Mouse (Mus musculus) spleen, postnatal 14 days (tissue): ENCODE data around the gene Ppp1r10.
"Not testable (repeated sequence)": the region's sequence is repeated elsewhere in the genome, so short reads cannot be mapped to it uniquely, and the experiment has no call there.

ENCODE experiments used
- DNase-seq, 2 experiments: peaks; one replicate each; pipeline ENCODE4 v3.0.0; 2021 to 2022; ENCODE audit warnings: low spot score in 2 of 2

The Ppp1r10 gene

DNA sequence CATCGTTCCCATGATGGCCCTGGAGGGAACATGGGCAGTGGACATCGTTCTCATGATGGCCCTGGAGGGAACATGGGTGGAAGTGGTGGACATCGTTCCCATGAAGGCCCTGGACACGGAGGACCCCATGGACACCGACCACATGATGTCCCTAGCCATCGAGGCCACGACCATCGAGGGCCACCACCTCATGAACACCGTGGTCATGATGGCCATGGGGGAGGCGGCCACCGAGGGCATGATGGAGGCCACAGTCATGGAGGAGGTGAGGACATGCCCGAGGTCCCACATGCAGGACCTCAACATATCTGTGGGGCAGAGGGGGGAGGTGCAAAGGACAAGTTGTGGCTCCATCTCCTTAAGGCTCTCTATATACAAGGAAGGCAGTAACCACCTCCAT, 14.4 kb downstream of the Ppp1r10 start:
- no peak for DNase-seq

- DNase-seq, result no peak
Observed at GRCm38 (mm10) chr17:35932608-35933007, 16.4 kb downstream of the Ppp1r10 start.

DNA sequence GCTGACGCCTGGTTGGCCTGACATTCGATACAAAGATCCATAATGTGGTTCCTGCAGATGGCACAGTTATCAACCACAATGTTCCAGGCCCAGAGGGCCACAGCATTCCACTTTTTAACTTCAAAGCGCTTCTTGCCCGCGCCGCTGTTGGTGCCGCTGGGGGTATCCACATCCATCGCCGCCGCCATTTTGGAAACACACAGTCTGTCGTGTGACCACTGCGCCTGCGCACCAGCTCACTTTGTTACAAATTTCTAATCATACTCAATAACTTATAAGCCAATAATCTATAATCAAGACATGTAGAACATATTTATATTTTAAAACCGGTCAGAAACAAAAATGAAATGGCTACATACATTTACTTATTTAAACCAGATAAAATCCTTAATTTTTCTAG, 19.5 kb downstream of the Ppp1r10 start:
- DNase-seq, result not testable (repeated sequence)

GRCm38 (mm10) chr17:35937700-35938348, 21.6 kb downstream of the Ppp1r10 start:
- DNase-seq, result peak in 1 of 2 experiments; percentile 40

DNA sequence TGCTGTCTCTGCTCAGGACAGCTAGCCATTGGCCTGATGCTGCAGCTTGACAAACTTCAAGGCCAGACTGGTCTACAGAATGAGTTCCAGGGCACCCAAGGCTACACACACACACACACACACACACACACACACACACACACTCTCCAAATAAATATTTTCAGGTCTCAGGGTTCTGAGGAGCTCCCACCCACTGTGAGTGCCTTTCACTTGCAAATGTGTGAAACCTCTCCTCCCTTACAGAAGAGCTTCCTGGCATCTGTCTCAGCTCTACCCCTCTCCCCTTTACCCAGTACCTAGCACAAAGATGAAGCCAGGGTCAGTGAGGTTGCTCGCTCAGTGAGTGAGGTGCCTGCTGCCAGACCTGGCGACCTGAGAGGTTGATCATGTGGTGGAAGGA, 22.9 kb downstream of the Ppp1r10 start:
- DNase-seq, result no peak

DNA sequence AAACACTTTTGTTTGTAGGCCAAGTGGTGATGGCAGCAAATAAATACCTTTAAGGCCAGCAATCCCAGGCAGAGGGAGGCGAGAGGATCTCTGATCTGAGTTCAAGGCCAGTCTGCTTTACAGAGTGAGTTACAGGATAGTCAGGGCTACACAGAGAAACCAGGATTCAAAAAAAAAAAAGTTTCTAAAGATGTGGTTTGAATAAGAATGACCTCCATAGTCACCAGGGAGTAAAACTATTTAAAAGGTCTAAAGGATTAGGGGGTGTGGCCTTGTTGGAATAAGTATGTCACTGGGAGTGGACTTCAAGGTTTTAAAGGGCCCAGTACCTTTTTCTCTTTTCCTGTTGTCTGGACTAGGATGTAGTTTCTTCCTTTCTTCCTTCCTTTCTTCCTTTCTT, 23.7 kb downstream of the Ppp1r10 start:
- DNase-seq, result no peak

DNA sequence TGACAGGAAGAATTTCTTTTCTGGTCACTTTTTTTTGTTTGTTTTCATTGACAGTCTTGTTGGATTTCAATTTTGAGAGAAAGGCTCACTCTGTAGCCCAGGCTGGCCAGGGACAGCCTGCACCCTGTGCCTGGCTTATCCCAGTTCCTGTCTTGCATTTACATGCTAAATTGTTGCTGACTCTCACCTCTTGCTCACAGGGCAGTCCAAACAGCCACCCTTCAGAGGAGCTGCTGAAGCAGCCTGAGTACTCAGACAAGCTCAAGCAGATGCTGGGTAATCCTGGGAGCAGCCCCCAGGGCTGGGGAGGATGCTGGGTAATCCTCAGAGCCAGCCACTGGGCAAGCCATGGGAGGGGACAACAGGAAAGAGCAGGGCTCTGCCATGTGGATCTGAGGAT, 34.7 kb downstream of the Ppp1r10 start:
- not testable (repeated sequence) for DNase-seq

DNA sequence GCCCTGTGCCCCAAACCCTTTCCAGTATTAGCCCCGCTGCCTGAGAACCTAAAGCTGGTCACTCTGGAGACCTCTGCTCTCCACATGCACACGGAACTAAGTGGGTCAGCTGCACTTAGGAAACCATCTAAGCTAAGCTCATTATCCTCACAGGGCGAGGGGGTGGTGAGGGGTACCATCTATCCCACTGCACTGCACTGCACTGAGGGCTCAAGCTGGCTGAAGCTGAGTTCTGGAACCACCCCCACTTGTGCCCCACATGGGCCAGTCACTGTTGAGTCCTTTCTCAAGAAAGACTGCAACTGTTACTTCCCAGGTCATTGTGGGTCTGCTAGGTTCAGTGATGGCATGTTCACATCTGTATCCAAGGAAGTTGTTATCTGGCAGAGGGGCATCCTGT, 36.3 kb downstream of the Ppp1r10 start:
- DNase-seq, result not testable (repeated sequence)

GRCm38 (mm10) chr17:35954665-35955064, 38.4 kb downstream of the Ppp1r10 start:
- DNase-seq, result no peak

DNA sequence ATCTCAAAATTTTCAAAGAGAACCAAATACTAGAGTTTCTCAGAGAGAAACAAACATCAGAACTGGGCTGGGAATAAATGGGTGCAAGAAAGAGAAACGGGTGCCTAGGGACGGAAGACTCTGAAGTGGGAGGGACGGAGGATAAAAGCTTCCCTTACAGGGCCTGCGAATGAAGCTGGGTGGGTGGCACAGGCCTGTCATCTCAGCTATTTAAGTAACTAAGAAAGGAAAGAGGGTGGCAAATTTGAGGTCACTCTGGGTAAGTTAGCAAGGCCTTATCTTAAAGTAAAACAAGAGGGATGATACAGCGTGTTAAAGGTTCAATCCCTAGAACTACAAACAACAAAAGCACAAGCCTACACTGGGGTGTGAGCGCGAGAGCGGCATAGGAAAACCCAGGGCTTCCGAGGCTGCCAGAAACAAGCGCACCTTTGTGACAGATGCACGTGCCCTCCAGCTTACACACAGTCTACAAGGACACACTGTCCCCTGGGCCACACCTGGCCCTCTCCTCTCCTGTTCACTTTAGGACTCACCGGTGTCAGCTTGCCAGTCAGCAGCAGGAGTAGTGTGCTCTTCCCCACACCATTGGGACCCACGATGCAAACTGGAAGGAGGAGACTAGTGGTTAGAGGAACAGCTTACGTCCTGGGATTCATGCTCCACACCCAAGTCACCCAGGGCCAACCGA, 42.4 kb downstream of the Ppp1r10 start:
- DNase-seq, result no peak

- DNase-seq, result no peak
Observed at GRCm38 (mm10) chr17:35963279-35963678, 47.0 kb downstream of the Ppp1r10 start.

- DNase-seq, result no peak
Observed at GRCm38 (mm10) chr17:35967621-35968020, 51.4 kb downstream of the Ppp1r10 start.

DNA sequence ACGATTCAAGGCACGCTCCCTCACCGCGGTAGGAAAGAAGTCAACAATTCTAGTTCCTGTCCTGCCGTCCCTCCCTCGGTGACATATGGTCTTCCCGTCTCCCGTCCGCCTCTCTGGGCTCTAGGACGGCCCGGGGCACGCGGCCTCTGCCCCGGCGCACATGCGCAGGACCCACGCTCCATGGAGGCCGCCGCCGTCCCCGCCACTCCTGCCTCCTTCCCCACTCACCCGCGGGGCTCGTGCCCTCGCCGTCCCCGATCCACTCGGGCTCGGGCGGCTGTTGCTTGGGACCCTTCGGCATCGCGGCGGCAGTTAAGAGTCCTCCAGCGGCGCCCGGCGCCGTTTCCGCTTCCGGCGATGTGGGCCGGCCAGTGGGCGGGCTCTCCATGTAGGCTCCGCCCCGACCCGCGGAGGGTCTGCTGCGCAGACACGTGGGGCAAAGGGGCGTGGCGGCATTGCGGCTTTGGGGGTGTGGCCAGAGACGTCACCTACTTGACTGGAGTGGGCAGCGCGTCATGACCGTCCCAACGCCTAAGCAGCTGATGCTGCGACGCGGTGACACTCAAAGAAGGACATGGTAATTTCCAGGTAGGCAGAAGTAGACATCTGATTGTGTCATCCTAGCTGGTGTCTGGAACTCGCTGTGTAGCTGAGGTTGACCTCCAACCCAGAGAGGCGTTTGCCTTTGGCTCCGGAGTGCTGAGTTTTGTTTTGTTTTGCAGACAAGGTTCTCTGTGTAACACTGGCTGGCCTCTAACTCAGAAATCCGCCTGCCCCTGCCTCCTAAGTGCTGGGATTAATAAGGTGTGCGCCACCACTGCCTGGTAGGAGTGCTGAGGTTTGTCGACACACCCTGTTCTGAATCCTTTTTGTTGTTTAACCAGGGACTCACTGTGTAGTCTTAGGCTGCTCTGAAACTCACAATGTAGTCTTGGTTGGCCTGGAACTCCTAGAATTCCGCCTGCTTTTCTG, 53.5 kb downstream of the Ppp1r10 start, which contains the start of gene Abcf1:
Gene Abcf1 (minus strand): TSS at position 344 of the 972 bp plus-strand sequence.
- DNase-seq, result peak; percentile 99 to 100

DNA sequence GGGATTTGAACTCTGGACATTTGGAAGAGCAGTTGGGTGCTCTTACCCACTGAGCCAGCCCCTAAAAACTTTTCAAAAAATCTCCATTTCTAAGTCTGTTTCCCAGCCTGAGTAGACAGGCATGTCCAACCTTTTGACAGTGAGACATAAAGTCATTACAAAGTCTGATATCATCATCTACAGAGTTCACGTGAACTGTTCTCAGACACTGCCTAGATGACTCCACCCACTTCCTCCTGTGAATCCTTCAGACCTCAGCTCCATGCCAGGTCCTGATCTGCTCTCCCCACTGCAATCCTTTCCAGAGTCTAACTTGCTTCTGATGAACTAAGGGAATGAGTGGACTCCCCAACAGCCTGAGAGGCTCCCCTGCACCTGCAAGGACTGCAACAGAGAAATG, 55.9 kb downstream of the Ppp1r10 start:
- no peak for DNase-seq

- DNase-seq, result no peak
Observed at GRCm38 (mm10) chr17:35978811-35979400, 62.7 kb downstream of the Ppp1r10 start.

- DNase-seq, result peak; percentile 65 to 75
Observed at GRCm38 (mm10) chr17:35979401-35980362, 63.4 kb downstream of the Ppp1r10 start, which contains the start of the genes Gnl1 and Prr3. Gnl1 (plus strand) TSS chr17:35979851. Prr3 (minus strand) TSS chr17:35980236.

GRCm38 (mm10) chr17:35980363-35980754, 64.1 kb downstream of the Ppp1r10 start:
- peak in 1 of 2 experiments; percentile 39 for DNase-seq

- DNase-seq, result no peak
Observed at GRCm38 (mm10) chr17:35981776-35982175, 65.5 kb downstream of the Ppp1r10 start.
